Mouse (Mus musculus) adrenal gland, postnatal 25 days (tissue): ENCODE results near the gene Ntf5. TPM values are rescaled to one million over a fixed set of nuclear protein-coding genes. Genes with fewer than 3 reads are reported as not detected.
A peak's percentile ranks its signal among the peaks of the same experiment; 100 is the strongest.
"Not testable (repeated sequence)": the region's sequence is repeated elsewhere in the genome, so short reads cannot be mapped to it uniquely, and the experiment has no call there.

Experiments
- DNase-seq: peaks from one replicate; pipeline ENCODE4 v3.0.0; 2021; ENCODE audit warnings: mixed read lengths
- long read RNA-seq: library from polyadenylated mRNA; stranded (forward); transcript quantifications from one replicate; pipeline ENCODE4 v2.0.0, GENCODE M21; 2021
- total RNA-seq: library from RNA; stranded (reverse); gene quantifications from 2 replicates; pipeline ENCODE4 v1.2.3, GENCODE M21; 2021

Gene Ntf5
- total RNA-seq = not detected in 2 replicates
- long read RNA-seq = 0 reads

DNA sequence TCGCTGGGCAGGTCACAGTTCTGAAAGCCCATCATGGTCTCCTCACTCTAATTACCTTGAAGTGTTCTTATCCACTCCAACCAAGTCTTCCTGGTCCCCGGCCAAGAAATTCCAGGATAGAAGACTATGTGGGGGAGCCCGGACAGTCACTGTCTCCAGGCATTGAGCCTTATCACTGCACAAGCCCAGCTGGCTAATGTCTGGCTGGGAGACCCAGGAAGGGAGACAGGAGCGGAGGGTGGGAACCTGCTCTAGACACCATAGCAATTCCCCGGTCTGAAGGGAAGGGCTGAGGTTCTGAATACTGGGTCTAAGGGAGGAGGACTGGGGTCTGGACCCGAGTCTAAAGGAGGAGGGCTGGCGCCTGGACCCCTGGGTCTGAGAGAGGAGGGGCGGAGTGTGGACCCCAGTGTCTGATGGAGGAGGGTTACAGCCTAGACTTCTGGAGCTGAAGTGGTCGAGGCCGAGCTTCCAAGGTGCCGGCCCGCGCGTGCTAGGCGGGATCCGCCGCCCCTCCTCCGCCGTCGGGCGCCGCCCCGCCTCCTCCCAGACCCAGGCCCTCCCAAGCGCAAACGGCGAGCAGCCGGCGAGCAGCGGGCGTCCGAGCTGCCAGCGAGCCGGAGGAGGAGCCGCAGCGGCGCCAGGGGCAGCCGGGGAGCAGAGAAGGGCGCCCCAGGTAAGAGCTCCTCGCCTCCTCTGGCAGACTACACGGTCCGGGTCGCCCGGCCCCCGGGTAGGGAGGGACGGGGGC lies at the start of gene Ntf5:
Ntf5 (plus strand) TSS at position 583 of the 751 bp plus-strand sequence.
- peak; percentile 34 for DNase-seq

DNA sequence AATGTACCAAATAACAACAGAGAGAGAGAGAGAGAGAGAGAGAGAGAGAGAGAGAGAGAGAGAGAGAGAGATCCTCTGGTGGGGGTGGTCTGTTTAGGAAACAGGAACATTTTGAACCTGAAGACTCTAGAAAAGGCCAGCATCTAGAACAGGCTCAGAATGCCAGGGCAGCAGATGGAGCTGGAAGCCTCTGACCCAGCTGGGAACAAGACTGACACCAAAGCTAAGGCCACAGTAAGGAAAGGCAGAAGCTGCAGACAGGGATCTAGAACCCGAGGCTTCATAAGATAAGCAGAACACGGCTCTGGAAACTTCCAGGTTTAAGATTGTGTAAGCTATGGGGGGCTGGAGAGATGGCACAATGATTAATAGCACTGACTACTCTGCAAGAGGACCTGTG lies 49.5 kb upstream of the Ntf5 start:
- no peak for DNase-seq

DNA sequence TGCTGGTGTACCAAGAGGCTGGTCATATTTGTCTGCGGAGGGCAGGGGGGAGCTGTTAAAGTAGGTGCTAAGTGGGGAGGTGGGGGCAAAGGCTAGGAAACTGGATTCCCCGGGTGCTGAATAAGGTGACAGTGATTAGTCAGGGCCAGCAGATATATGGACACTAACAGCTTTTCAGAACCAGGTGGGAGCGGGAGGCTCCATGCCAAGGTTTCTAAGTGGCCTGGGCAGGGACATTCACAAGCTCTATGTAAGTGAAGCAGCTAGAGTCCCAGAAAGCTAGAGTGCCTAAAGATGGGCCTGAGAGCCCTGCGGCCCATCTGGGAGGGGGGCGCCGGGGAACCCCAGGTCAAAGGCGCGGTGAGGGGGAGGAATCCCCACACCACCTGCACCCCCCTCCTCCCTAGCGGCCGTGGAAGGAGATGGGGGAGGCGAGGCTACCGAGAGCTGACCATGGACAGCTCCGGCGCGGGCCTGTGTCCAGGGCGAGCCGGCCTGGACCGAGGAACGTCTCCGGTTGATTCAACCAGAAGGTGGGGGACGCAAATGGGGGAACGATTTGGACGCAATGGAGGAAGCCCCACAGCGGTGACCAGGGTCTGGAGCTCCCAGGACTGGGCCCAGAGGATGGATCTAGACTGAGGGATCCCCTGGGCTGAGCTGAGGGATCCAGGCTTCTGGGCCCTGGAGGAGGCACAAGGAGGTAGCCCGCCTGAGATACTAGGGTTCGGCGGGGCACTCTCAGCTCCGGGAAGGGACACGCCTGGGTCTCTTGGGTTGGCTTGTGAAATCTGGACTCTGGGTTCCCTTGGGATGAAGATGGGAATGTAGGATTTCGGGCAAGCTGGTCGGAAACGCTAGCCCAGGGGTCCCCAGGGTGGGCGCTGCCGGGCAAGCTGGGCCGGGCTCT lies 47.5 kb upstream of the Ntf5 start:
- DNase-seq = peak; percentile 70

DNA sequence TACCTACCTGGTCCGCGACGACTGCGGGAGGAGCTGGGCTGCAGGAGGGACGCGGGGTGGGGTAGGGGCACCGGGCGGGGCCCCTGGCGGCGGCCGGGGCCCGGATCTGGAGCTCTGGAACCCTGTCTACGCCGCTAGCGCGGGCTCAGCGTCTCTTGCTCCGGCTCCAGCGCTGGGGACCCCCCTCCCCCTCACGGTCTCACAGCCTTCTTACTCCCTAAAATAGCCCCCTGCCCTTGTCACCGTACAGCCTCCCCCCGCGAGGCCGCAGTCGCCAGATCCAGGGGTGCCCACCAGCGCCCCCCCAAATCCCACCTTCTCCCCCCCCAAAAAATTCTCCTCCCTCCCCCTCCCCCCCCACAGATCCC lies 46.9 kb upstream of the Ntf5 start, which contains the start of gene Ppfia3:
Ppfia3 (minus strand) TSS at position 368 of the 368 bp plus-strand sequence.
- DNase-seq = no peak

DNA sequence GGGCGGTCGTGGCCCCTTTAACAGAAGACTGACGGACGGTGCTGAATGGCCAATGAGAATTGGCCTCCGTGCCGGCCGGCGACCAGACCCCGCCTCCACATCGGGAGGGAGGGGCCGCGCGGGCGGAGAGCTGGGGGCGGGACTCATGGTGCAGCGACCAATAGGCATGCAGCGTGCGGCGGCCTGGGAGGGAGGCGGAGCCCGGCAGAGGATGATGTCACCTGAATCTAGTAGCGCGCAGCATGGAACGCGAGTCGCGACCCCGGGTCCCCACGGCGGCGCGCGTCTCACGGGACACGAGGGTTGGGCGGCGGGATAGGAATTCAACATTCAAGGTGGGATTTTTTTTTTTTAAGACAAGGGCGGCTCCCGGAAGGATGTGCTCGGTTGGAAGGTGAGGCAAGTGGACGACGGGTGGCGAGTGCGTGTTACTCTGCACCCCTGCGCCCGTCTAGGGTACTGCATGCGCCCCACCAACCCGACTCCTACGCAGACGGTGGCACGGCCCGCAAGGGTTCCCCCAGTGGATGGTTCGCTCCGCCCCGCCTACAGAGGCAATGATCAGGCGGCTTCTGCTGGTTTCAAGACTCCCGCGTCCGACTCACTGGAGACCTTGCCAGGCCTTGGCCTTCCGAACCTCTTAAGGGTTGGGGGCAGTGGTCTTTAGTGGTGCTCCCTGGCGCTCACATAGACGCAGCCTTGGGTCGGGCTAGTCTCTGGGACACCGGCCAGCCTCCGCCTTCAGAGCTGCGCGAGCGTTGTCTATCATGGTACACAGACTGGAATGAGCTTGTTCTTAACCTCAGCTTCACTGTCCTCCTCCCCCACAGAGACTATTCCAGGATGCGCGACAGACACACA lies 46.2 kb upstream of the Ntf5 start:
- DNase-seq = peak; percentile 98

DNA sequence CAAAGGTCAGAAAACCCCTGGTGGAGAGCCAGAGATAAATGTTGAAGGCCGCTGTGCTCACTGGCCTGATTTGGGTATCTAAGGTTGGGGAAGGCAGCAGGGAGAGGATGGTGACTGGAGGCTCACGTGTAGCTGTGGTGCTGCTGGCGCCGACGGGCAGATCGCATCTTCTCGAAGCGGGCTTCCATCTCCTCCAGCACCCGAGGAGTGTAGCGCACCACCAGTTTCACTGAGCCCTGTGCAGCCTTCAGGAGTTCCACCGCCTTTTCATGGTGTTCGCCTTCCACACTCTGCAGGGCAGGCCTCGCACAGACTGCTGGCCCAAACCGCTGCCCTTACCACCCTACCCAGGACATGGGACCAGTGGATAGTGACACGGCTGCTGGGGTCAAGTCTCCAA lies 45.3 kb upstream of the Ntf5 start:
- no peak for DNase-seq

DNA sequence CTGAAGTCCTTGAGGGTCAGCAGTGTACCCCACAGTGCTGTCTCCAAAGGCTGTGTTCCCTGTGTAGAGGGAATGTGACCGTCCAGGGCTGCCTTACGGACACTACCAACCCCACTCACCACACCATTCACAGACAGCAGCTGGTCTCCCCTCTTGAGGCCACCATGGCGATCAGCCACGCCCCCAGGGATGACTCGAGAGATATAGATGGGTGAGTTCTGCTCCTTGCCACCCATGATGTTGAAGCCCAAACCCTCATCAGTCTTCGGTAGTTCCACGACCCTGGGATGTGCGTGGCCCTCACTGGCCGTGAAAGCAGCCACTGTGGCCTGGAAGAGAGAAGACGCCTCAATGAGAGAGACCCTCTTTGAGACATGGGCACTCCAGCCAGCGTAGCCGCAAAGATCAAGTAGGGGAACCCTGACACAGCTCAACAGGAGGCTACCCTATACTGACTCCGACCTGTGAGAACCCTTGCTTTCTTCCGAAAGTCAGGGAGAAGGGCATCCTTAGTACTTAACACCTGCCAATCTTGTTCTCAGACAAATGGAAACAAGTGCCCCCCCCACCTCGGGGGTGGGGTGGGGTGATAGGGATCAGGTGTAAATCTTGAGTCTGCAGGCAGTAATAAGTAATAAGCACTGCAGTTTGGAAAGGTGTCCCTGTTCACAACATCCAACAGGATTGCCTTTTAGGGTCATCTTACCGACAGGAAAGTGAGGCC lies 44.3 kb upstream of the Ntf5 start:
- DNase-seq = no peak

DNA sequence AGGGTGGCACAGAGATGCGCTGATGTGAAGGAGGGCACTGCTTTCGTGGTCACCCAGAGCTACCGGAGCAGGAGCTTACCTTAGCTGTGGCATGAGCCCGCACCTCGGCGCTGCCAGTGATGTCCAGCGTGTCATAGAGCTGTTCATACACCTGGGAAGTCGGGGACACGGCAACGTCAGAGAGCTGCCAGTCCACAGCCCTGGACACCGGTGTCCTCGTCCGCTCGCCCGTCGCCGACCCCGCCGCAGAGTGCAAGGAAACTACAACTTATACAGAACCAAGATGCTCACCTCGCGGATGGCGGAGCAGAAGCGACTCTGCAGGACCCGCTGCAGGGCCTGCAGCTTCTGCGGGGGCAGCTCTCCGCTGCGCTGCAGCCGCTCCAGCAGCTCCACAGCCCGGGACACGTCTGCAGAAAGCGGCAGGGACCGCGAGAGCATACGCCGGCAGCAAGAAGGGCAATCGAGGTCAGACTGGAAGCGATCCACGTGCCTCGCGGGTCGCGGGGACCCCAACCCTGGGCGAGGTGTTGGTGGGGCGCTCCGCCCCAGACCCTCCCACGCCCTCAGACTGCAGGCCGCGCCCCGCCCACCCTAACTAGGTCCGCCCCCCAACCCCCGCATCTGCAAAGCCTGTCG lies 43.5 kb upstream of the Ntf5 start:
- no peak for DNase-seq

DNA sequence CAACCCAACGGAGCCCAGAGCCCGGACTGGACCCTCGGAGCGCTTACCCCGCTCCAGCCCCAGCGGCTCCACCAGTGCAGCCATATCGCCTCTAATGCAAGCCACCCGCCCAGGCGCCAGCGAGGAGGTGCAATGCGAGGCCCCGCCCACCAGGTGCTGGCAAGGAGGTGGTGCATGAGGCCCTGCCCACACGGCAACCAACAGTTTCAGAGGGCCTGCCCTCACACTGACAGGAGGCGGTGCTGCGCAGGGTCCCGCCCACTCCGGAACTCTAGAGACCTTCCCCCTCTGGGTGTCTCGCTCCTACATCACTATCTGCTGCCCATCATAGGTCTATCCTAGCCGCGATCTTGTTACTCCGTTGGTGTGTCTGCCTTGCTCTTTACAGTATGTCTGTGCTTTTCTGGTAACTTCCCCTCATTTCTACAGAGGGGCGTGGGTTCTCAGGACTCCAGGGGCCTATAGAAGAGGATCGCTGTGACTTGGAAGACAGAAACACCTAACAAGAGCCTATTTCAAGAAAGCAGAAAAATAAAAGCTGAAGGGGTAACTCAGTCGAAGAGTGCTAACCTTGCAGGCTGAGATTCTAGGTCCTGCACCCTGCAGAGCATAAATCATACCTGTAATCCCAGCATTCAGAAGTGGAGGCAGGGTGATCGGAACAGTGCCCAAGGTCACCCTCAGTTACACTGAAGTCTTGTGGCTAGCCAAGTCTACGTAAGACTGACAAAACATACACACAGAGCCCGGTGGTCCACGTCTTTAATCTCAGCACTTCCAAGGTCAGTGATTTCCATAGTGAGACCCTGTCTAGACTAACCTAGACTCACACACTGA lies 42.8 kb upstream of the Ntf5 start, which contains the start of gene Lin7b:
Lin7b (minus strand) TSS at position 109 of the 837 bp plus-strand sequence.
- peak; percentile 91 for DNase-seq

DNA sequence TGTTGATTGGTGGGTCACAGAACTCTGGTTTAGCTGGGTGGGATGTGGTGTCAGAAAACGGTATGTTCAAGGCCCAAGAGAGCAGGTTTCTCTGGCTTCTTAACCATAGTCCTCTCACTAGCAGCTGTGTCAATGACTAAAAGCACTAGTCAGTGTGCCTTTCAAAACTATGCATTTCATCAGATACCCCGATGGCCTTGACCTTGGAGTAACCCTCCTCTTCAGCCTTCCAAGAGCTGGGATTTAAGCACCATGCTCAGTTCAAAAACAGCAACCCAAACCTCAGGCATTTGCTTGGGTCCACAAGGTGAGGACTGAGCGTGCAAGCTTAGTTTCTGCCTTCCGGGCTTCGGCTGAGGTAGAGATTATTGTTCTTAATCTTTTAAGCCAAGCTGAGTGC lies 41.1 kb upstream of the Ntf5 start:
- no peak for DNase-seq

DNA sequence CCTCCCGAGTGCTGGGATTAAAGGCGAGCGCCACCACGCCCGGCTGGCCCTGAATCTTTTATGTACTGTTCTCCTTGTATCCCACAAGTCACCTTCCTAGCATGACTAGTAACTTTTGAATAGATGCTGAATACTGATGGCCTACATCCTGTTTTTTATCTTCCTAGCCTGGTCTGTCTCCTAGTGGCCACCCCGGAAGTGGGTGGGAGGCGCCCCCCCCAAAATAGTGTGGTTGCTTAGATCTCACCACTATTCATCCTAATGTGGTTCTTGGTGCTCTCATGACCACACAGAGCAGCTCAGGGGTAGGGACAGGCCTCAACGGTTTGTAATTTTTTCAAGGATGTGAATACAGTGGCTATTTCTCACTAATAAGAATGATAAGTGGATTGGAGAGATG lies 38.9 kb upstream of the Ntf5 start:
- no peak for DNase-seq

DNA sequence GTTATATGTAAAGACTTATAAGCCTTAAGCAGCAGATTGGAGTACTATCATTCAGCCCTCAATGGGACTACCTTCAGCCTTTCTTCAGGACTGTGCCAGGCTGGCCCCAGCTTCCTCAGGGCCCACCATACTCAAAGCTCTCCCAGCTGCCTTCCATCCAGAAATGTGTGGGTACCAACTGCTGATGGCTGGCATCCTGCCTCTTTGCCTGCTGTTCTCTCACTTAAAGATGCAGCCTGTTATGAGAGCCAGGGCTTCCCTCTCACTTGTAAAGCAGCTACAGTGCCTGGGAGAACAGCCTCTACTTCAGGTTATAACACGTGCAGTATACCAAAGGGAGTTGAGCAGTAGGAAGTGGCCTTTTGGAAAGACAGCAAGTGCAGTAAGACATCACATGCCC lies 37.4 kb upstream of the Ntf5 start:
- DNase-seq = no peak

DNA sequence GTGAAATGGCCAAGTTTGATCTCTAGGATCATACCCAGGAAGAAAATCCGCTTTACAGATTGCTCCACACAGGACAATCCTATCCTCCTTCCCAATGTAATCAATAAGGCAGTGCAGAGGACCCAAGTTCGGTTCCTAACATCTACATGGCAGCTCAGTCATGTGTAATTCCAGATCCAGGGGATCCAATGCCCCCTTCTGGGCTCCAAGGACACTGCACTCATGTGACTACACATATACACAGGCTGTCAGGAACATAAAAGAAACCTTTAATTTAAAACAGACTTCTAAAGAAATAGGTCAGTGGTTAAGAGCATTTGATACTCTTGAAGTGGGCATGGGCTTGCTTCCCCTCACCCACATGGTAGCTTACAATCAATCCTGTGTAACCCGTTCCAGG lies 27.4 kb upstream of the Ntf5 start:
- DNase-seq = no peak

DNA sequence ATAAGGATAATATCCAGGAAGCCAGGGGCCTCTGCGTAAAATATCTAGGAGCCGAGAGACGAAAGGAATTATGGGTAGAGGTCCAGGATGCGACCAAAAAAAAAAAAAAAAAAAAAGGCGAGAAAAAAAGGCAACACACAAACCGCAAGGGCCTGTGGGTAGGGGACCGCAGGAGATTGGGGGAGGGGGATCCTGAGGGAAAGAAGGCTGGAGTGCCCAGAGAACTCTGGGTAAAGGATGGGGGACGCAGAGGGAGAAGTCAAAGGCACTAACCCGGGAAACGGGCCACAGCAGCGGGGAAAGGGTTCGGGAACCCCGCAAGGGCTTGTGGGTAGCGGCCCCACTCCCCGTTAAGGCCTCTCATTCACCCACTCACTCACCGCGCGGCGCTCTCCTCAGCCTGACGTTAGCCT lies 18.4 kb upstream of the Ntf5 start:
- DNase-seq = no peak

DNA sequence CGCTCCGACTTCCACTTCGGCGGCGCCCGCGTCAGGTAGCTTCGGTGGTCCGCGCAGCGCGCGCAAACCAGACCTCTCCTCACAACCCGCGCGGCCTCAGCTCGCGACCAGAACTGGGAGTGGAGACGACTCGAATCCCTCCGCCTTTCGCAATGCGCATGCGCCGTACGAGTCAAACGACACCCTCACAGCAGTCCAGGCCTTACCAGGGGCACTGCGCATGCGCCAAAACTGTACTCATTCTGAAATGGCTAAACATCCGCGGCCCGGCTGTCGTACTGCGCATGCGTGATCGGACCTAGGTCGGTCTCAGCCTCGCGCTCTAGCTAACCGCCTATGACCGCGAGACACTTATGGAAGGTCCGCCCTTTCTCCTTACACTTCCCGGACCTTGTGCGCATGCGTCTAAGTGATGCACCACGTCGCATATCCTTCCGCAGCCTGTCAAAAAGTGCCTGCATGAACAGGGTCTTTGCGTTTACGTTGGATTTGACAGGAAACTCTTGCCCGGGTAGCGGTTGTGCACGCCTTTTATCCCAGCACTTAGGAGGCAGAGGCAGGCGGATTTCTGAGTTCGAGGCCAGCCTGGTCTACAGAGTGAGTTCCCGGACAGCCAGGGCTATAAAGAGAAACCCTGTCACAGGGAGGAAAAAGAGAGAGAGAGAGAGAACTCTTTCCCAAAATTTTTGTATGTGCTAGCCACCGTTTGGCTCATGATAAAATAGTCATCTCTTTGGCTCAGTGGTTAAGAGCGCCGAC lies 17.7 kb upstream of the Ntf5 start, which contains the start of gene Snrnp70:
Snrnp70 (minus strand) TSS at position 165 of the 759 bp plus-strand sequence.
- DNase-seq = peak; percentile 100

DNA sequence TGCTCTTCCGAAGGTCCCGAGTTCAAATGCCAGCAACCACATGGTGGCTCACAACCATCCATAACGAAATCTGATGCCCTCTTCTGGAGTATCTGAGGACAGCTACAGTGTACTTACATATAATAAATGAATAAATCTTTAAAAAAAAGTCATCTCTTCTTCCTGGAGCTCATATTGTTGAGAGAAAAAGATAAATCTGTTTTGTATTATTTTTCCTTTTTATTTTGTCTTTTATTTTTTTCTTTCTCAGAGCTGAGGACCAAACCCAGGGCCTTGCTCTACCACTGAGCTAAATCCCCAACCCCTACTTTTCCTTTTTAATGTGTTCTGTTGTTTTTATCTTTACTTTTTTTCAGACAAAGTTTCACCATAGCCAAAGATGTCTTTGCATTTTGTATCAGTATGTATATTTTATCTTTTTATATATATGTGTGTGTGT lies 17.1 kb upstream of the Ntf5 start:
- not testable (repeated sequence) for DNase-seq

DNA sequence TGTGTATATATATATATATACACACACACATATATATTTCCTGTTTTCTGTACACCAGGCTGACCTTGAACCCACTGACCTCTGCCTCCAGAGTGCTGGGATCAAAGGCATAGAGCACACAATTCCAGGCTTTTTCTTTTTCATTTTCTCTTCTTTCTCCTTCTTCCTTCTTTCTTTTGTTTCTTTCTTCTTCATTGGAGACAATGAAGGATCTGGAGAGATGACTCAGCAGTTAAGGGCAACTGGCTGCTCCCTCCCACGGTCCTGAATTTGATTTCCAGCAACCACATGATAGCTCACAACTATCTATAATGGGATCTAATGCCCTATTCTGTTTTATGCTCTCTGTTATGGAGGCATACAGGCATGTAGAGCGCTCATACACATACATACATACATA lies 16.7 kb upstream of the Ntf5 start:
- DNase-seq = no peak

DNA sequence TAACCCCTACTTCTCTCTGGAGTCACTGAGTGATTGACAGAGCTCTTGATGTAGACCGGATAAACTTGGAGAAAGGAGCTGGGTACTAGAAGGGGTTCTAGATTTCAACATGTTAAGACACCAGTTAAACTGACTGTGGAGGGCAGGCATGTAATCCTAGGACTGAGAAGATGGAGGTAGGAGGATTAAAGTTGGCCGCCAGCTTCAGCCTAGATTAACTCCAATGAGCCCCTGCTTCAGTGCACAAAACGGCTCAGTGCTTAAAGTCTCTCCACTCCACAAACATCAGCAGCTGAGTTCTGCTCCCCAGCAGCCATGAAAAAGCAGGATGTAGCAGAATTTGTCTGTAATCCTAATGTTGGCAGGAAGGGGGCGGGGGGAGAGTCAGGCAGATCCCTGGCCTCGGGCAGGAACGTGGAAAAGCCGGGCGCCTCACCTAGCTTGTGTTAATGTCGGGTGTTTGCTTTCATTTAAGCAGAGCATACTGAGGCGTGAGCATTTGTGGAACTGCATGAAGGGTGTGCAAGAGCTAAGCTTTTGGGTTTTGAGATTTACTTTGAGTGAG lies 11.9 kb upstream of the Ntf5 start:
- DNase-seq = no peak
